Mouse (Mus musculus) T-helper 2 cell (primary cell): ENCODE results near the gene Pa2g4.
"Not testable (repeated sequence)": the region's sequence is repeated elsewhere in the genome, so short reads cannot be mapped to it uniquely, and the experiment has no call there.

Source experiments
- in situ Hi-C: fragments of 300-600 bp; cut with MboI, MseI; formaldehyde crosslinking; loops from one replicate; pipeline ENCODE4 v1.15.1; 2025; ENCODE audit warnings: high pct_unique_total_duplicates

Pa2g4 gene

DNA sequence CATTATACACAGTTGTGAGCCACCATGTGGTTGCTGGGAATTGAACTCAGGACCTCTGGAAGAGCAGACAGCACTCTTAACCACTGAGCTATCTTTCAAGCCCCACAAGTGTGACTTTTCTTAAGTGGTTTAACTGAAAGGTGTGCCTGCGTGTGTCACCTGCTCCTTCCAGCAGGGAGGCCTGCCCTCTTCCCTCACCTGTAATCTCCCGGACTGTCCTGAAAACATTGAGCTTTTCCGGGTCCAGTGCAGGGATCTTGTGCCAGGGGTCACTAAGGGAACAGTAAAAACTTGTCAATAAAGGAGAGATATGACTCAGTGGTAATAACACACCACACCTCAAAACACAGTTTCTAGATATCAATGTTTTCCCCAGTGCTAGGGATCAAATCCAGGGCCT, 13.5 kb upstream of the Pa2g4 start:
- in situ Hi-C loops: no loop called here

- in situ Hi-C loops: no loop called here
Measured at GRCm38 (mm10) chr10:128578330-128578729, 12.5 kb upstream of the Pa2g4 start.

- in situ Hi-C loops: no loop called here
Measured at GRCm38 (mm10) chr10:128575063-128575462, 9.3 kb upstream of the Pa2g4 start.

DNA sequence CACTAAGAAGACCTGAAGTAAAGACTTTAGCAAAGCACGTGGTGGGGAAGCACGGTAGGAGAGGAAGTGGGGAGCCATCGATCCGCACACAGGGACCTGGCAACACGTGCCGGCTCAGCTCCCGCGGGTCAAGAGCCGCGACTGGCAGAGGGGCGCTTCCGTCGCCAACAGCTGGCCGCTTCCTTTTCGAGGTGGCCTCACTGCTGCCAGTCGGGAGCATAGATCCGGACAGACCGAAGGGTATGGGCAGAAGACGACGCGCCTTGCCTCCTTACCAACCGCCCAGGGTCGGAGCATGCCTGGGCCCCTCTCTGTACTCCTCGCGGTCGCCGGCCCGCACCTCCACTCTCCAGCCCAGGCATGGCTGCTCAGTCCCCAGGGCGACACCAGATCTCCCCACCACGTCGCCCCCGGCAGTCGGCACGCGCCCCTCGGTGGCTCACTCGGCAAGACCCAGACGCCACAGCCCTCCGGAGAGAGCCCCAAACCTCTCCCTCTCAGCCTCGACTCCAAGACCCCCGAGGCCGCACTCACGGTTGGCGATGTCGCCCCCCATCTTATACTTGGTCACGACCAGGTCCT, 490 bp downstream of the Pa2g4 start:
- in situ Hi-C loops: loop anchor here (5.0 kb wide), 1 partner anchor 52 kb away; no protein-coding TSS in a partner anchor

GRCm38 (mm10) chr10:128563544-128563943, 2.2 kb downstream of the Pa2g4 start:
- in situ Hi-C loops: no loop called here

- in situ Hi-C loops: no loop called here
Measured at GRCm38 (mm10) chr10:128556963-128557362, 8.8 kb downstream of the Pa2g4 start.

DNA sequence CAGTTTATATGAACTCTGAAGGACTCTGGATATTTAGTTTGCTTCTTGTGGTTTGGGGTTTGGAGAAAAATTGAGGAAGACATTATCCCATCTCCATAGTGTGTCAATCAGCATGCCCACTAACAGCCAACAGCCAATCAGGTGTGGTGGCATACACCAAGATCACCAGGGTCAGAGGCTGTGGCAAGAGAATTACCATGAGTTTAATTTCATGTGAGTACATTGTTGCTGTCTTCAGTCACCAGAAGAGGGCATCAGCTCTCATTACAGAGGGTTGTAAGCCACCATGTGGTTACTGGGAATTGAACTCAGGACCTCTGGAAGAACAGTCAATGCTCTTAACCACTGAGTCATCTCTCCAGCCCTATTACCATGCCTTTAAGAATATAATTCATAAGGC, 9.5 kb downstream of the Pa2g4 start:
- in situ Hi-C loops: no loop called here

DNA sequence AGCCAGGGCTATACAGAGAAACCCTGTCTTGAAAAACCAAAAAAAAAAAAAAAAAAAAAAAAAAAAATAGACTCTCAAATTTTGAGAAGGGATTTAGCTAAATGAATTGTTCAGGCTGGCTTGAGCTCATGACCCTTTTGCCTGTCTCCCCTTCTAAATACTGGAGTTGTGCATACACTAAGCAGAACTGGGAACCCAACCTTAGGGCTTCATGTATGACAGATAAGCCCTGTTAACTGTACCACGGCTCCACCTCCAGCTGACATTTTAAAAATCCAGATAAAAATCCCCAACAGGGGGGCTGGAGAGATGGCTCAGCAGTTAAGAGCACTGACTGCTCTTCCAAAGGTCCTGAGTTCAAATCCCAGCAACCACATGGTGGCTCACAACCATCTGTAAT, 10.2 kb downstream of the Pa2g4 start:
- in situ Hi-C loops: not testable (repeated sequence)

DNA sequence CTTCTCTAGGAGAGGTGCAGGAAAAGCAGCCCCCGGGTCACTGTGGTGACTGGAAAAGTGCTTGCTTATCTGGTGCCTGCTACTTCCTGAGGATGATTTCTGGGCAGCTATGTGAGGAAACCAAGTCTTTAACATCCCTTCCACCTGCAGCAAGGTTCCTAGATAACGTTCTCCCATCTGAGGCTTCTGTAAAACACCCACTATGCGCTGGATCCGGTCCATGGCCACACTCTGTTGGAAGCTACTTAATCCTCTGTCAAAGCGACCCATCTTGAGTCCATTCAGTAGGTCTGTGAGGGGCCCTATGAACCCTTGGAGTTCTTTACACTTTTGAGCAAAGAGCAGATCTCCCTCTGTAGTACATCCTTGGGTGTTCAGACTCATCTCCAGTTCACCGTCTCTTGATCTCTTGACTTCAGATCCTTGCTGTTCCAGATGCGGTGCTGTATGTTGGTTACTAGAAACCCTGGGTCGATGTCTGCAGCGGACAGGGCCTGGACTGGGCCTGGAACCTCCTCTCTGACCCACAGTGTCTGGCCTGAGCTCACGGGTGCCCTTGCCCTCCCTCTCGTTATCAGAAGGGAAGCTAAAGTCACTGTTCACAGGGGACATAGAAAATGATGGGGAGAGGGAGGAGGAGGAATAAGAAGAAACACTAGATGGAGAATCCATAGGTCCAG, 15.5 kb downstream of the Pa2g4 start:
- in situ Hi-C loops: not testable (repeated sequence)

DNA sequence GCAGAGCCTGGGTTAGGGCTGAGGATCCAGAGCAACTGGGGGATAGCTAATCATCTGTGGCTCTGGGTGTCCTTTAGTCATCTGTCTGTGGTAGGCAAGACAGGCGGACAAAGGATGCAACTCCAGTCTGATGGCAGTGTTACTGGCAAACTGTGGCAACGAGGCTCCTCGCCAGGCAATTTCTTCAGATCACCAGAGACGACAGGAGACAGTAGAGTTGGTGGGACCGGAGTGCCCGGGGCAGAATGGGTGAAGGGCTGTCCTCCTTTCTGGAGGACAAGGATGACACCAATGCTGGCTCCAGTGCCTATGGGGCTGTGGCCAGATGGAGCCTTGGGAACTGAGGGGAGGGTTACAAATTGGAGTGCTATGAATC, 16.1 kb downstream of the Pa2g4 start:
- in situ Hi-C loops: not testable (repeated sequence)

DNA sequence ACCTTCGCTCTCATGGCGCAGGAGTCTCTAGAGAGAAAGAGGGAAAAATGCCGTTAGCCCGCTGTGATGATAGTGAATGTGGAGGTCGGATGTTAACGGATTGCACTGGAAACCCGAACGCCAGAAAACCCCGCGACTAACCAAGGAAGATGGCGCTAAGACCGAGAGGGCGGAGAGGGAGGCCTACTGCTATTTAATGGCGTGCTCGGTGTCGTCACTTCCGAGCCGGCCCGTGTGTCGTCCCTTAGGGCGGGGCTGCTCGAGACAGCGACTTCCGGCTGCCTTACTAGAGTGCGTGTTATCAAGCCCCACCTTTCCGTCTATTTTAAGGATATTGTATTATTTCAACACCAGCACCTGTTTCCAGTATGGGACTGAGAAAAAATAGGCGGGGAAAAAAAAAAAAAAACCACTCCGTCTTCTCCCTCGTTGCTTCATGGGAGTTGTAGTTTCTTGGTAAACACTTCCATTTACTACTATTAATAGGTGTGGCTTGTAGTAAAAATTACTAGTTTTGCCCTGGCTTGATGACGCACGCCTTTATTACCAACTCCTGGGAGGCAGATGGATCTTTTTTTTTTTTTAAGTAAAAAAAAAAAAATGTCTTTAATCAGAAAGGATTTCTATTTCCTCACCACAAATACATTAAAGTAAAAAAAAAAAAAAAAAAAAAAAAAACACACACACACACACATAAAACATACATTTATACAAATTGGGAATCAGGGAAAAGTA, 16.7 kb downstream of the Pa2g4 start, which contains the start of gene Rpl41:
Gene Rpl41 (minus strand): TSS at position 359 of the 735 bp plus-strand sequence.
- in situ Hi-C loops: no loop called here

DNA sequence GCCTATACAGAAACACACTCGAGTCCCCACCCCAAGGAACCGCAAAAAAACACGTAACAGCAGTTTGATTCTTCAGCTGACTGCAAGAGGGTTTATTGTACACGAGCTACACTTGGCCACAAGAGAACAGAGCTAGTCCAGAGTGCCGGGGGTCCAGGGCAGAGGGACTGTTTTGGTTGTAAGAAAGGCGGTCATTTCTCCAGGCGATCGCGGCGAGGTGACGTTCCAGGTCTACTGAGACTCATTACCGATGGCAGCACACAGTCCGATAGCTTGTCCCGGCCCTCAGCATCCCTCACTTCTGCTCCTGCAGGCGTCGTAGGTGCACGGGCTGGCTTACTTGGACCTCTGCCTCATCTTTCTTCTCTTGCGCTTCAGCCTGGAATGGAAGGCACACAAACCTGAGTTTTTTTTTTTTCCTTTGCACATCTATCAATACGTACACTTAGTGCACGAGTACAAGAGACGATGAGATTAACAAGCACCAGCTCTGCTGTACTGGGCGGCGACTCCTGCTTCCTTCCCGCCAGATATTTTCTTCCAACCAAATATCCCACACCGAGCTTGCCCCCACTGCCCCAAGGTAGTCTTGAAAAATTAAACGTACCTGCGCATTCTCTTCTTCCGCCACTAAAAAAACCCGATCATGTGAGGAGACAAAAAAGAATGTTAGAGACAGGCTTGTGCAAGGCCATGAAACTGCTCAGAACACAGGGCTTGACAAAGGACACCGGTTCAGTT, 17.6 kb downstream of the Pa2g4 start:
- in situ Hi-C loops: not testable (repeated sequence)

DNA sequence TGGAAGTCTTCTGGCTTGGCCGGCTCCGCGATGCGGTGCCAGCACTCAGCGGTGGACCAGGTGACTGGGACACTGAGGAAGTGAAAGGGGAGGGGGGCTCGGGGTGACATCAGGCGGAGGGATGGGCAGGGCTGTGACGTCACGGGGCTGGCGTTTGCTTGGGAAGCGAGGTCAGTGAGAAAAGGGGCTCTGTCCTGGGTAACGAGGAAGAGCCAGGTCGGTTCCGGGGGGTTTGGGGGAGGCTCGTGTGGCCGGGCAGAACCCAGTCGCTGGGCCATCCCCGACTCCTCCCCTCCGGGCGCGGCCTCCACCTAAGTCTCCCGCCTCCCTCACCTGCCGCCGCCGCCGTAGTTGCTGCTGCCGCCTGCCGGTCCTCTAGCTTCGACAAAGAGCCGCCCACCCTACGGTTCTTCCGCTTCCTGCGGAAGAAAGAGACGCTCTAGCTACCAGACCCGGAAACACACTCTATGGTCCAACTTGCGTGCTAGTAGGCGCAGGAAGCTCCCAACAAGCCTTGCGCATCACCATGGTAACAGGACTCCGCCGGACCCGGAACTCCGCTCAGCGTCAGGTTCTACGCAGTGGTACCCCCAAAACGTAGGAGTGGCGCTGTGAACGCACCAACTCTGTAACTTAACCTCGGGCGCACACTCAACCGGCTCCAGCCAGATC, 18.3 kb downstream of the Pa2g4 start, which contains the start of gene Zc3h10:
Gene Zc3h10 (minus strand): TSS at position 414 of the 672 bp plus-strand sequence.
- in situ Hi-C loops: no loop called here

- in situ Hi-C loops: no loop called here
Measured at GRCm38 (mm10) chr10:128546787-128547186, 19.0 kb downstream of the Pa2g4 start.

- in situ Hi-C loops: no loop called here
Measured at GRCm38 (mm10) chr10:128546361-128546760, 19.4 kb downstream of the Pa2g4 start.

GRCm38 (mm10) chr10:128545570-128545898, 20.3 kb downstream of the Pa2g4 start:
- in situ Hi-C loops: no loop called here

GRCm38 (mm10) chr10:128544674-128545569, 20.9 kb downstream of the Pa2g4 start:
- in situ Hi-C loops: no loop called here

DNA sequence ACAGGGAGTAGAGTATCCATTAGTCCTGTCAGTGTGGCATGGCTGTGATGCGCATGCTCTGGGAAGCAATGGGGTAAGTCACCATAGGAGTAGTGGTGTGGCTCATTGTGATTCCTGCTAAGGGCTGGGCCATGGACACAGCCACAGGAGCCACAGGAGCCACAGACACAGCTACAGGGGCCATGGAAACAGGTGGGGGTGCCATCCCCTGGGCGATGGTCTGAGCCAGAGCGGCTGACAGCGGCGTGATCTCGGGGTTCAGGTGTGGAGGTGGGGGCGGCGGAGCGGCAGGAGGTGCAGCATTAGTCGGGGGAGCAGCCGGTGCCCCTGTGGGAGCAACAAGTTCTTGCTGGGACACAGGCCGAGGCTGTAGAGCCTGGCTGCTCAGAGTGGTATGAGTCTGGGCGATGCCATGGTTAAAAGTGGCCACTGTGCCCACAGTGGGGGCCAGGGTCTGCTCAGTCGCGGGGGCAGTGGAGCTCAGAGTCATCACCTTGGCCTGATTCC, 21.6 kb downstream of the Pa2g4 start:
- in situ Hi-C loops: no loop called here

DNA sequence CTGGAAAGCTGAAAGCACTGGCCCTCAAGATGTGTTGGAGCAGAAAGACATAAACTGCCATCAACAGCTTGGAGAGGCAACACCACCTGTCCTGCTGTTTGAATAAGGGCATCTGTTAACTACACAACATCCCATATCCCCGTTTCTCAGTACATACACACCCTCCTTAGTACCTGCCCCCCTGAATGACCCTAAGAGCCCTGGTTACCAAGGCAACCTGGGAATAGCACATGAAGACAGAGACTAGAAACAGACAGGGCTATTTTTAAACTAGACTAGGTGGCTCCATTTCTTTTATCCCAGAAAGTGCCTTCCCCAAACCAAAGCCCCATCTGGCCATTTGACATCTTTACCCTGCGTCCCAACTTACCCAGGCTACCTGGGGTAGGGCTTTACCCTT, 22.7 kb downstream of the Pa2g4 start:
- in situ Hi-C loops: no loop called here

- in situ Hi-C loops: no loop called here
Measured at GRCm38 (mm10) chr10:128538340-128538870, 27.4 kb downstream of the Pa2g4 start.
